Mouse (Mus musculus) adrenal gland (tissue): Measurements from ENCODE around the gene Dusp18.

ENCODE experiments used
- intact Hi-C: fragments of 180-260 bp; cut with DNase I; formaldehyde crosslinking; loops from one replicate; pipeline ENCODE4 v1.15.1; 2025

Gene Dusp18

GRCm38 (mm10) chr11:3925916-3926315 lies 30.9 kb downstream of the Dusp18 start:
- intact Hi-C loops: no loop called here

GRCm38 (mm10) chr11:3930019-3930418 lies 35.0 kb downstream of the Dusp18 start:
- intact Hi-C loops: no loop called here

GRCm38 (mm10) chr11:3930931-3931330 lies 35.9 kb downstream of the Dusp18 start:
- intact Hi-C loops: no loop called here

- intact Hi-C loops: no loop called here
These were observed 36.6 kb downstream of the Dusp18 start, which contains the start of gene Tcn2 for GRCm38 (mm10) chr11:3931511-3932211. Gene Tcn2 (minus strand): TSS chr11:3932159.

GRCm38 (mm10) chr11:3933756-3934285 lies 38.8 kb downstream of the Dusp18 start:
- intact Hi-C loops: no loop called here

GRCm38 (mm10) chr11:3935135-3935534 lies 40.1 kb downstream of the Dusp18 start:
- intact Hi-C loops: no loop called here

- intact Hi-C loops: no loop called here
These were observed 41.3 kb downstream of the Dusp18 start for GRCm38 (mm10) chr11:3936318-3936717.

GRCm38 (mm10) chr11:3937321-3937874 lies 42.4 kb downstream of the Dusp18 start:
- intact Hi-C loops: no loop called here

- intact Hi-C loops: no loop called here
These were observed 46.3 kb downstream of the Dusp18 start for GRCm38 (mm10) chr11:3941371-3941770.

GRCm38 (mm10) chr11:3946386-3946785 lies 51.3 kb downstream of the Dusp18 start:
- intact Hi-C loops: no loop called here
